Mouse (Mus musculus) lung, postnatal 0 days (tissue): Measurements from ENCODE around the gene Prickle3.

Source experiments
- CTCF ChIP-seq: IDR thresholded peaks from 2 replicates; pipeline ENCODE4 v1.5.1; 2016; ENCODE audit warnings: antibody characterized with exemption, mild to moderate bottlenecking
- EP300 ChIP-seq: IDR thresholded peaks from 2 replicates; pipeline ENCODE4 v1.6.1; 2016; ENCODE audit warnings: antibody characterized with exemption, mild to moderate bottlenecking, control low read depth

- TF ChIP-seq CTCF = no peak
- no peak for TF ChIP-seq EP300
Measured at GRCm38 (mm10) chrX:7610035-7610434, 47.0 kb upstream of the Prickle3 start.
